Mouse (Mus musculus) small intestine, adult 2 months (tissue): ENCODE data around the gene Cpne6. TPM values are rescaled to one million over a fixed set of nuclear protein-coding genes. Genes with fewer than 3 reads are reported as not detected.

Experiments used
- H3K27ac ChIP-seq: fragments of 200-500 bp; 2 replicates; pipeline ENCODE4 v1.5.1; 2012; ENCODE audit warnings: low read depth, low read length, control low read depth, inconsistent platforms; ENCODE audit not compliant: insufficient read depth
- H3K27me3 ChIP-seq: fragments of 200-500 bp; 2 replicates; pipeline ENCODE4 v1.6.1; 2012; ENCODE audit warnings: mild to moderate bottlenecking, moderate library complexity, low read length, inconsistent platforms; ENCODE audit not compliant: control insufficient read depth, insufficient read depth
- H3K36me3 ChIP-seq: fragments of 200-500 bp; 2 replicates; pipeline ENCODE4 v1.6.1; 2012; ENCODE audit warnings: mild to moderate bottlenecking, low read length, control low read depth, inconsistent platforms; ENCODE audit not compliant: control insufficient read depth, insufficient read depth
- H3K4me1 ChIP-seq: fragments of 200-500 bp; 2 replicates; pipeline ENCODE4 v1.6.1; 2012; ENCODE audit warnings: low read length, inconsistent platforms, mixed read lengths; ENCODE audit not compliant: control insufficient read depth, insufficient read depth, insufficient read length
- H3K4me3 ChIP-seq: fragments of 200-500 bp; 2 replicates; pipeline ENCODE4 v1.5.1; 2012; ENCODE audit warnings: low read depth, mild to moderate bottlenecking, control low read depth, inconsistent platforms, low read length, moderate library complexity
- CTCF ChIP-seq: fragments of 200-500 bp; IDR thresholded peaks from 2 replicates; pipeline ENCODE4 v1.5.1; 2012; ENCODE audit warnings: low read depth, mild to moderate bottlenecking, control low read depth, inconsistent platforms, low read length, moderate library complexity, mixed read lengths; ENCODE audit not compliant: insufficient replicate concordance, insufficient read length; ENCODE audit errors: extremely low read depth
- POLR2A ChIP-seq: fragments of 200-500 bp; IDR thresholded peaks from 2 replicates; pipeline ENCODE4 v1.6.1; 2012; ENCODE audit warnings: low read depth, mild to moderate bottlenecking, control low read depth, inconsistent platforms, low read length, moderate library complexity
- WGBS: fragments of 180-500 bp; shearing (Covaris S2); methylation state at CpG from one replicate; pipeline ENCODE4 v1.1.7; 2018; 5-methylcytosine and 5-hydroxymethylcytosine counted together
- polyA plus RNA-seq: library from polyadenylated mRNA; depleted of rRNA; stranded (reverse); fragments of >200 nt; gene quantifications from 2 replicates; pipeline ENCODE4 v1.2.3, GENCODE M21; 2012

The Cpne6 gene
- polyA plus RNA-seq, 1 experiment, result not detected

DNA sequence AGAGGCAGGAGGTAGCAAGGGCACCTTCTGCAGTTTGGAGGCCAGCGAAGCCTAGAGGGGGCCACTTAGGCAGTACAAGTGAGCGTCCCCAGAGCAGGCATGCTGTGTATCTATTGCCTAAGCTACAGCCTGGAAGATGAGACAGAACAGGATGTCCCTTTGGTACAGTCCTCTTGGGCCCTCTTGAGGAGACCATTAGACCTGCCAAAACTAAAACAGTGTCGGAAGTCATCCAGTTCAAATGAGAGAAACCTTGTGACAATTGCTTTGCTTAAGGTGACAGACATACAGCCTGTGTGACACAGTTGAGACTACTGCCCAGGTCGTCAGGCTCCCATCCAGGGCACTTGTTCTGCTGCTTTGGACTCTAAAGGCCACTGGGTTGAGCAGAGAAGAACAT is 9.4 kb downstream of the Cpne6 start:
- Histone ChIP-seq H3K27ac (no peak overlapping the region), H3K4me1 (peaks cover 5% of the 10 kb centered on the region; the same call in 1 of the 2 replicates), H3K4me3 (no peak overlapping the region), H3K36me3 (no peaks in the 10 kb centered on the region), H3K27me3 (peaks cover 17% of the 10 kb centered on the region)
- 71% methylated on average over 4 of the region's 4 CpGs for WGBS
- no peak for TF ChIP-seq CTCF
- TF ChIP-seq POLR2A, result no peak

DNA sequence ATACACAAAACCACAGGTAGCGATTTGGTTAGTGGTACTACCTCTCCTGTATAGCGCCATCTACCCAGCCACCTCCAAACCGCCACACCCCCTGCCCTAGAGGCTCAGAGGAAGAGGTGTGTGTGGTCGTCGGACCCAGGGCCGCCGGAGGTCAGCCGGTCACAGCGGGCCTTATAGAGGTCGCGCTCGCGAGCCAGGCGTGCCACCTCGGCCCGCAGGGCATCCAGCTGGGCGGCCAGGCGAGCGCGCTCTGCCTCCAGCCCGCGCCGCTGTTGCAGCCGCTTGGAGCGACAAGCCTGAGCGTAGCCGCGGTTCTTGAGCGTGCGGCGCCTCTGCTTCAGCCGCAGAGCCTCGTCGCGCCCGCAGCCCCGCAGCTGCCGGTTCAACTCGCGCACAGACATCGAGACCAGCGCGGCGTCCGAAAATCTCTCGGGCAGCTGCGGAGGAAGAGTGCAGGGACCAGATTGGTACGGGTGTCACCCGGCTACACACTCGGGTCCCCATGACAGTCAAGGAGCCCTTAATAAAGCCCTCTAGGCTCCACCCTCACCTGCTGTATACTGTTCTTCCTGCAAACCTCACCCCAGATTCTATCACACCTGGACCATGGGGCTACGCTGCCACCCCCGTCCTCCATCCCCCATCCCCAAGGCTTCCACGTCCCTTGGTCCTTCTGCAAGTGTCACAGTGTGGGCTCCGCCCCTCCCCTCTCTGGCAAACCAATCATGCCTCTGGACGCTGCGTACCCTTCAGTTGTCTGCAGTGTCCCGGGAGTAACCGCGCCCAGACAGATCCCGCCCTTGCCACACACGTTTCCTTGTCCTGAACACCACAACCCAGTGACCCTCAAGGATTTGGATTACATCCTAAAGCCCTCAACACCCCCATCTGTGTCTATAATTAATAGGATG is 10.5 kb downstream of the Cpne6 start:
- Histone ChIP-seq H3K4me1 (peaks cover 5% of the 10 kb centered on the region; the same call in 1 of the 2 replicates), H3K27ac (no peak overlapping the region), H3K27me3 (peaks cover 17% of the 10 kb centered on the region), H3K36me3 (no peaks in the 10 kb centered on the region), H3K4me3 (peak overlapping the region; percentile 53)
- TF ChIP-seq POLR2A, result no peak
- no peak for TF ChIP-seq CTCF
- 1% methylated on average over 61 of the region's 61 CpGs for whole genome bisulfite sequencing

DNA sequence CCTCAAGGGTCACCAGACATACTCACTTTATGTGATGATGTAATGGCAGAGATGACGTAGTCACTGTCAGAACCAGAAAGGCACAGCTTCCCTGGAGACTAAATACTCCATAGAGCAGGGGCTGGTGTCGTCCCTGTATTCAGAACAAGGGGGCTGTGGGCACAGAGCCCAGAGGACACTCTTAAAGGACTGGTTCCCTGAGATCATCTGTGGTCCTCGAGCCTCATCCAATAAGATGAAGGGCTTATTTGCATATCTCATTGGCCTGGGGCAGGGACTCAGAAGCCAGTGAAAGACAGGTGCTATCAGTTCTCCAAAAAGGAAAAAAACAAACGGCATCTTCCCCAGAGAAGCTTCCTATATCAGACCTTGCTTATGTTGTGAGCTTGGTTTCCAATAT is 13.8 kb downstream of the Cpne6 start:
- peaks cover 5% of the 10 kb centered on the region; the same call in 1 of the 2 replicates for H3K4me1 ChIP-seq
- H3K4me3 ChIP-seq, result no peak overlapping the region
- WGBS, result 41% methylated on average over 4 of the region's 4 CpGs
- peaks cover 17% of the 10 kb centered on the region for H3K27me3 ChIP-seq
- no peaks in the 10 kb centered on the region for H3K36me3 ChIP-seq
- no peak for TF ChIP-seq CTCF
- TF ChIP-seq POLR2A, result no peak
- no peak overlapping the region for H3K27ac ChIP-seq

DNA sequence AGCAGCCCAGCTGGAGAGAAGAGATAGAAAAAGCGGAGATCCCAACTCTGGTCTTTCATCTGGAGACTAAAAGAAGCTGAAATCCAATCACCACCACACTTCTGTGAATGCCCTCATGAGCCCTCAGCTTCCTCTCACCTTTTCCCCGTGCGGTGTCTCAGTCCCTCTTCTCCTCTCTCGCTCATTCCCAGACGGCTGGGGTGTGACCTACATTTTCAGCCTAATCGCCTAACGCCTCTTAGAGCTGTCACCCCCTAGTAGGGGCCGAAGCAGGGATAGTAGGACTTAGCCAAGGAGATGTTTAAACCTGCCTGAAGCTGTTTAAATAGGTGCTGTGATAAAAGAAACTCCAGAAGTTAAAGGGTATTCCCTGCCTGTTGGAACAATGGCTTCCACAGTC is 14.5 kb downstream of the Cpne6 start, which contains the start of gene Nrl:
Nrl (minus strand) TSS at position 197 of the 400 bp plus-strand sequence.
- H3K4me1 ChIP-seq, result peaks cover 5% of the 10 kb centered on the region; the same call in 1 of the 2 replicates
- H3K27ac ChIP-seq, result no peak within 1 kb of the TSS
- 38% methylated on average over 8 of the region's 8 CpGs for WGBS
- no peaks in the 10 kb centered on the region for H3K36me3 ChIP-seq
- no peak within 1 kb of the TSS for H3K4me3 ChIP-seq
- TF ChIP-seq POLR2A (no peak), CTCF (no peak)
- peaks cover 17% of the 10 kb centered on the region for H3K27me3 ChIP-seq

DNA sequence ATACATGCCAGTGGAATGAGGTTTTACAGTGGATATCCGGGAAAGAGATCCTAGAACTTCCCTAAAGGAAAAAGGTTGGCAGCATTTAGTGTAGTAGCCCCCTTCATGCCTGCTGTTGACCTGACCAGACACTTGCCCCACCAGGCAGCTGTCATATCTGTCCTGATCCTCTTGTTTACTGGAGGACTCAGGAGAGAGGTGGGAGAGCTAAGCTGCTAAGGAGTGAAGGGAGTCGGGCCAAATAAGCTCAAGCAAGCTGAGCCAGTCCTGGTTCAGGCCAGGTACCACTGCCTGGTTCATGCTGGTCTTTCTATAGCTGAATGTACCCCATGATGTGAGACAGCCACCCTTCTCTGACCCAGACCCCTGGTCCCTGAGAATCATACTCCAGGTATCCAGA is 16.4 kb downstream of the Cpne6 start:
- no peak overlapping the region for H3K4me3 ChIP-seq
- no peak overlapping the region for H3K27ac ChIP-seq
- no peaks in the 10 kb centered on the region for H3K36me3 ChIP-seq
- TF ChIP-seq CTCF, result no peak
- no peak for TF ChIP-seq POLR2A
- no peaks in the 10 kb centered on the region for H3K4me1 ChIP-seq
- H3K27me3 ChIP-seq, result 0 out of 2 replicates have a peak, but pooled peaks cover 3% of the 10 kb centered on the region
- 80% methylated on average over 2 of the region's 2 CpGs for WGBS

DNA sequence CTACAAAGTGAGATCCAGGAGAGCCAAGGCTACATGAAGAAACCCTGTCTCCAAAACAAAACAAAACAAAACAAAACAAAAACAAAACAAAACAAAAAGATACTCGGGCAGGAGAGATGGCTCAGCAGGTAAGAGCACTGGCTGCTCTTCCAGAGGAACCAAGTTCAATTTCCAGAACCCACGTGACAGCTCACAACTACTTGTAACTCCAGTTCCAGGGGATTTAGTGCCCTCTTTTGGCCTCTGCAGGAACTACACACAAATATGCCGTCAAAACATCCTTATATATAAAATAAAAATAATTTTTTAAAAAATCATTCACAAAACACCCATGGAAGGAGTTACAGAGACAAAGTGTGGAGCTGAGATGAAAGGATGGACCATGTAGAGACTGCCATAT is 17.7 kb downstream of the Cpne6 start:
- H3K27me3 ChIP-seq, result 0 out of 2 replicates have a peak, but pooled peaks cover 3% of the 10 kb centered on the region
- TF ChIP-seq POLR2A (no peak), CTCF (peak; percentile 26; the same call in 1 of the 2 replicates)
- H3K4me3 ChIP-seq, result no peak overlapping the region
- H3K27ac ChIP-seq, result no peak overlapping the region
- no peaks in the 10 kb centered on the region for H3K4me1 ChIP-seq
- 10% methylated on average over 3 of the region's 3 CpGs for WGBS
- no peaks in the 10 kb centered on the region for H3K36me3 ChIP-seq

DNA sequence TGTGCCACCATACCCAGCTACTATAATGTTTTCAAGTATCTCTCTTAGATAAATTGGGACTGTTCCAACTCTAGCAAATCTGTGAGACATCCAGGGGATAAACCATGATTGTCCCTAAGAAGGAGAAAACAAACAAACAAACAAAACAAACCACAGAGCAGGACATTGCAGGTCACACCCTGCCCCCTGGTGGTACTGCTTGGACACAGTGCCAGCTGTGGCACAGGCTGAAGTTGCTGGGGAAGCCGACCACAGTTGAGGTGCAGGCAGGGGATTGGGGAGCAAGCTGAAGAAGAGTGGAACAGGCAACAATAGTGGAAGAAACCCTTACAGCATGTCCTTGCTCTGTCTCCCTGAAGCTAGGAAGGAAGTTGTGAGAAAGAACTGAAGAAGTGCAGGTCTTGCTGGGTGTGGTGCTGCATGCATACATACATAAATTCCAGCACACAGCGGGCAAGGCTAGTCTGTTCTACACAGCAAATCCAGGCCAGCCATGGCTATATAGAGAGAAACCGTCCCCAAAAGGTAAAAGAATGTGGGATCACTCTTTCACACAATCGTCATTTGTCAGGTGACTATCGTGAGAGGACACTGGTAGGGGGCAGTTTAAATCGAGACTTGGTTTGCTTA is 26.0 kb downstream of the Cpne6 start:
- Histone ChIP-seq H3K36me3 (no peaks in the 10 kb centered on the region), H3K27ac (no peak overlapping the region), H3K4me1 (peaks cover 4% of the 10 kb centered on the region; the same call in 1 of the 2 replicates), H3K27me3 (no peaks in the 10 kb centered on the region), H3K4me3 (no peak overlapping the region)
- WGBS, result 52% methylated on average over 6 of the region's 6 CpGs
- TF ChIP-seq CTCF (peak; percentile 76; the same call in 1 of the 2 replicates), POLR2A (no peak)
